Mouse (Mus musculus): ENCODE data around the gene Cel. TPM values are rescaled to one million over a fixed set of nuclear protein-coding genes. Genes with fewer than 3 reads are reported as not detected.

Gene Cel
- polyA plus RNA-seq, 1 experiment from 2014 or later, result not detected

DNA sequence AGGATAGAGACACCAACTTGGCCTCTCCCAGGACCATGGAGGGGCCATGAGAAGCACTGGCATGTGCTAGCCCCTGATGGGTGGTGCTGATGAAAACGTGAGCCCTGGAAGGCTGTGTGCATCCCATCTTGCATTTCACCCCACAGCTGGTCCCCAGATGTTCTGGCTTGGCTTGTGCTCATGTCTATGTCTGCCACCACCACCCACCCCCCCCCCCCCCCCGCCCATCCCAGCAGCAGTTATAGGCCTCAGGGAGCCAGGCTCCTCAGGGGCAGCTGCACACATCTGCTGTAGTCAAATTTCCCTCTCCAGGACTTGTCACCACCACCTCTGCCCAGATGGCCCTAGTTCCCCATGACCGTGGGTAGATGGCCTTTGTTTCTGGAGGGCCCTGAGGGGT lies 6.7 kb upstream of the Cel start:
- no peak for ATAC-seq (ENCODE audit: low FRiP score, low TSS enrichment)
- H3K36me3 ChIP-seq (ENCODE audit: control insufficient read depth, insufficient read depth, low read length), result peaks cover 87% of the 10 kb centered on the region
- H3K4me3 ChIP-seq (ENCODE audit: low read length), result no peak overlapping the region
- WGBS, result 82% methylated on average over 2 of the region's 3 CpGs
- H3K4me1 ChIP-seq (ENCODE audit: control insufficient read depth, insufficient read depth, low read length), result no peaks in the 10 kb centered on the region
- no peak overlapping the region for H3K27ac ChIP-seq (ENCODE audit: low read depth, low read length)
- no peaks in the 10 kb centered on the region for H3K9me3 ChIP-seq (ENCODE audit: control insufficient read depth, low read length)
- H3K9ac ChIP-seq (ENCODE audit: low read depth, low read length), result no peak overlapping the region
- no peaks in the 10 kb centered on the region for H3K27me3 ChIP-seq (ENCODE audit: control insufficient read depth, insufficient read depth, low read length)
- no peak overlapping the region for H3K4me2 ChIP-seq (replicated peaks; ENCODE audit: low read depth, low read length)

DNA sequence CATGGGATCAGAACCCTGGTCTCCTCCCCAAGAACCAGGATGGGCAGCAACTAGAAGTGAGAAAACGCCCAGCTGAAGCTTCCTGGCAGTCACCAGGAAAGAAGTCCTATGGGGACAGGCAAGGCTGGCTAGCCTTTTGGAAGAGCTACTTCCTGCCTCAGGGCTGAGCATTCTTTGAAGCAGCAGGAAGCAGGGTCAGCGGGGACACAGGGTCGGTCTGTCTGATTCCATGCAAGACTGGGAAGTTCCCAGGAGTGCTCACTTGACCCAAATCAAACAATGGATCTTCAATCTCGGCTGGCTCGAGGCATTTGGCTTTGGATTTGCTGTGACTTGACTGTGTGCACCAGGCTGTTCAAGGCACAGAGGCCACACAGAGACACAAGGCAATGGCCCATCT lies 3.3 kb upstream of the Cel start:
- Histone ChIP-seq H3K27ac (ENCODE audit: low read depth, low read length) (no peak overlapping the region; the same call in 1 of the 2 replicates), H3K4me3 (ENCODE audit: low read length) (no peak overlapping the region), H3K4me2 (replicated peaks; ENCODE audit: low read depth, low read length) (no peak overlapping the region), H3K27me3 (ENCODE audit: control insufficient read depth, insufficient read depth, low read length) (no peaks in the 10 kb centered on the region), H3K36me3 (ENCODE audit: control insufficient read depth, insufficient read depth, low read length) (peaks cover 56% of the 10 kb centered on the region), H3K4me1 (ENCODE audit: control insufficient read depth, insufficient read depth, low read length) (no peaks in the 10 kb centered on the region), H3K9me3 (ENCODE audit: control insufficient read depth, low read length) (no peaks in the 10 kb centered on the region), H3K9ac (ENCODE audit: low read depth, low read length) (no peak overlapping the region)
- 64% methylated on average over 5 of the region's 5 CpGs for WGBS
- ATAC-seq (ENCODE audit: low FRiP score, low TSS enrichment), result no peak

GRCm38 (mm10) chr2:28564380-28564779 lies 1.2 kb upstream of the Cel start:
- H3K4me1 ChIP-seq (ENCODE audit: control insufficient read depth, insufficient read depth, low read length), result no peaks in the 10 kb centered on the region
- H3K9me3 ChIP-seq (ENCODE audit: control insufficient read depth, low read length), result no peaks in the 10 kb centered on the region
- no peak overlapping the region for H3K27ac ChIP-seq (ENCODE audit: low read depth, low read length)
- H3K36me3 ChIP-seq (ENCODE audit: control insufficient read depth, insufficient read depth, low read length), result peaks cover 38% of the 10 kb centered on the region
- H3K9ac ChIP-seq (ENCODE audit: low read depth, low read length), result no peak overlapping the region
- 89% methylated on average over 4 of the region's 4 CpGs for WGBS
- no peaks in the 10 kb centered on the region for H3K27me3 ChIP-seq (ENCODE audit: control insufficient read depth, insufficient read depth, low read length)
- H3K4me3 ChIP-seq (ENCODE audit: low read length), result no peak overlapping the region
- H3K4me2 ChIP-seq (replicated peaks; ENCODE audit: low read depth, low read length), result no peak overlapping the region
- no peak for ATAC-seq (ENCODE audit: low FRiP score, low TSS enrichment)

GRCm38 (mm10) chr2:28563830-28564229 lies 627 bp upstream of the Cel start:
- Histone ChIP-seq H3K4me1 (ENCODE audit: control insufficient read depth, insufficient read depth, low read length) (no peaks in the 10 kb centered on the region), H3K4me2 (replicated peaks; ENCODE audit: low read depth, low read length) (no peak overlapping the region), H3K9ac (ENCODE audit: low read depth, low read length) (no peak overlapping the region), H3K27me3 (ENCODE audit: control insufficient read depth, insufficient read depth, low read length) (no peaks in the 10 kb centered on the region), H3K4me3 (ENCODE audit: low read length) (no peak overlapping the region), H3K36me3 (ENCODE audit: control insufficient read depth, insufficient read depth, low read length) (peaks cover 32% of the 10 kb centered on the region), H3K27ac (ENCODE audit: low read depth, low read length) (no peak overlapping the region), H3K9me3 (ENCODE audit: control insufficient read depth, low read length) (no peaks in the 10 kb centered on the region)
- ATAC-seq (ENCODE audit: low FRiP score, low TSS enrichment), result no peak

- no peaks in the 10 kb centered on the region for H3K27me3 ChIP-seq (ENCODE audit: control insufficient read depth, insufficient read depth, low read length)
- WGBS, result 81% methylated on average over 5 of the region's 5 CpGs
- H3K4me2 ChIP-seq (replicated peaks; ENCODE audit: low read depth, low read length), result no peak overlapping the region
- H3K9ac ChIP-seq (ENCODE audit: low read depth, low read length), result no peak overlapping the region
- ATAC-seq (ENCODE audit: low FRiP score, low TSS enrichment), result no peak
- peaks cover 16% of the 10 kb centered on the region for H3K36me3 ChIP-seq (ENCODE audit: control insufficient read depth, insufficient read depth, low read length)
- H3K4me3 ChIP-seq (ENCODE audit: low read length), result no peak overlapping the region
- no peaks in the 10 kb centered on the region for H3K4me1 ChIP-seq (ENCODE audit: control insufficient read depth, insufficient read depth, low read length)
- H3K27ac ChIP-seq (ENCODE audit: low read depth, low read length), result no peak overlapping the region
- no peaks in the 10 kb centered on the region for H3K9me3 ChIP-seq (ENCODE audit: control insufficient read depth, low read length)
Measured at GRCm38 (mm10) chr2:28557452-28557851, 5.8 kb downstream of the Cel start.

GRCm38 (mm10) chr2:28552301-28552700 lies 10.9 kb downstream of the Cel start:
- no peak for ATAC-seq (ENCODE audit: low FRiP score, low TSS enrichment)
- WGBS, result 97% methylated on average over 5 of the region's 5 CpGs
- Histone ChIP-seq H3K9ac (ENCODE audit: low read depth, low read length) (no peak overlapping the region), H3K27me3 (ENCODE audit: control insufficient read depth, insufficient read depth, low read length) (no peaks in the 10 kb centered on the region), H3K4me1 (ENCODE audit: control insufficient read depth, insufficient read depth, low read length) (no peaks in the 10 kb centered on the region), H3K4me3 (ENCODE audit: low read length) (no peak overlapping the region), H3K9me3 (ENCODE audit: control insufficient read depth, low read length) (no peaks in the 10 kb centered on the region), H3K4me2 (replicated peaks; ENCODE audit: low read depth, low read length) (no peak overlapping the region), H3K36me3 (ENCODE audit: control insufficient read depth, insufficient read depth, low read length) (peaks cover 59% of the 10 kb centered on the region), H3K27ac (ENCODE audit: low read depth, low read length) (no peak overlapping the region)

DNA sequence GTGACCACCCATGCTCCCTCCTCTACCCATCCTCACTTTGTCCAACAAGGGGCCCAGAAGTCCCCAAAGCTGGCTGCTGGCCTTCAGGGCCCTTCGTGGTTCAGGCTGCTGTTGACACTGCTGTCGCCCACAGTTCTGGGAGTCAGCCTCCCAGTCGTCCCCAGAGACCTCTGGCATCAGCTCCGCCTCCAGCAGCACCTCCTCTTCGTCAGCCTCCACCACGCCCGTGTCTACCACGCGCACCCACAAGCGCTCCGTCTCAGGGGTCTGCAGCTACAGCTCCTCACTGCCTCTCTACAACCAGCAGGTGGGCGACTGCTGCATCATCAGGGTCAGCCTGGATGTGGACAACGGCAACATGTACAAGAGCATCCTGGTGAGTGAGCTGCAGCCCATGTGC lies 14.0 kb downstream of the Cel start:
- ATAC-seq (ENCODE audit: low FRiP score, low TSS enrichment), result no peak

DNA sequence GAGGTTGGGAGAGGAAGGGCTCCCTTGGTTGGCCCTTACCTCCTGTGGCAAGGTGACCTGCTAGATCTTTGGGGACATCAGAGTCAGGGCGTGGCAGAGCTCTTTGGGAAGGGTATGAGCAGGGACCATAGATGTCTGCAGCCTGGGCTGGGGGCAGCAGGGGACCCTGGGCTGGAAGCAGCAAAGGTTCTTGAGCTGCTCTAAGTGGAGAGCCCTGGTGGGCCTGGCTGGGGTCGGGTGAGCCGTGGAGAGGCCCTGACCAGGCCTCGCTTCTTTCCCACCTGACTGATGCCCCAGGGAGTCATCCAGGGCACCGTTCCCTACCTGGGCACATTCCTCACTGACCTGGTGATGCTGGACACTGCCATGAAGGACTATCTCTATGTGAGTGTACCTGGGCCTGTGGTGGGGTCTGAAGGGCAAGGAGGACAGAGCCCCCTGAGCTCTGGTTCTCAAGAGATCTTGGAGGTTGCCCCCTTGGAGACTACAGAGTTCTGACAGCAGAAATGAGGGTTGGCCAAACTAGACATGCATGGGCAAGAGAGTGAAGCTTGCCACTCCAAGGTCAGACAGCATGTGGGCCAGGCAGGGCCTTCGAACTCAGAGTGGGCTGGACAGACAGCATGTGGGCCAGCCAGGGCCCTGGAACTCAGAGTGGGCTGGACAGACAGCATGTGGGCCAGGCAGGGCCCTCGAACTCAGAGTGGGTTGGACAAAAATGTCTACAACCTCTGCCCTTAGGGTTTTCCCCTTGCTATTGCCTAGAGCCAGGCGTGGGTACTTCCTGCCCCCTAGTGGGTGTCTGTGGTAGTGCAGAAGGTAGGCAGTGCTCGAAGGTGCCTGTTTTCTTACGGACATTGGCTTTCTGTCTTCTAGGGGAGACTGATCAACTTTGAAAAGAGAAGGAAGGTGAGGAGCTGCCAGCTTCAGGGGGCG lies 15.7 kb downstream of the Cel start:
- Histone ChIP-seq H3K4me3 (ENCODE audit: low read length) (no peak overlapping the region), H3K27ac (ENCODE audit: low read depth, low read length) (no peak overlapping the region), H3K9me3 (ENCODE audit: control insufficient read depth, low read length) (no peaks in the 10 kb centered on the region), H3K4me1 (ENCODE audit: control insufficient read depth, insufficient read depth, low read length) (no peaks in the 10 kb centered on the region), H3K4me2 (replicated peaks; ENCODE audit: low read depth, low read length) (no peak overlapping the region), H3K27me3 (ENCODE audit: control insufficient read depth, insufficient read depth, low read length) (no peaks in the 10 kb centered on the region), H3K36me3 (ENCODE audit: control insufficient read depth, insufficient read depth, low read length) (peaks cover 73% of the 10 kb centered on the region), H3K9ac (ENCODE audit: low read depth, low read length) (no peak overlapping the region)
- ATAC-seq (ENCODE audit: low FRiP score, low TSS enrichment), result peak; percentile 58; the same call in 1 of the 2 replicates
- 51% methylated on average over 11 of the region's 11 CpGs for whole genome bisulfite sequencing

More for the DNA sequence above, 14.0 kb downstream of the Cel start:
- H3K9me3 ChIP-seq (ENCODE audit: control insufficient read depth, low read length), result no peaks in the 10 kb centered on the region
- H3K4me2 ChIP-seq (replicated peaks; ENCODE audit: low read depth, low read length), result no peak overlapping the region
- H3K4me1 ChIP-seq (ENCODE audit: control insufficient read depth, insufficient read depth, low read length), result no peaks in the 10 kb centered on the region
- peaks cover 76% of the 10 kb centered on the region for H3K36me3 ChIP-seq (ENCODE audit: control insufficient read depth, insufficient read depth, low read length)
- H3K4me3 ChIP-seq (ENCODE audit: low read length), result no peak overlapping the region
- no peak overlapping the region for H3K9ac ChIP-seq (ENCODE audit: low read depth, low read length)
- H3K27ac ChIP-seq (ENCODE audit: low read depth, low read length), result no peak overlapping the region
- 92% methylated on average over 13 of the region's 13 CpGs for WGBS
- H3K27me3 ChIP-seq (ENCODE audit: control insufficient read depth, insufficient read depth, low read length), result no peaks in the 10 kb centered on the region

GRCm38 (mm10) chr2:28546560-28546959 lies 16.6 kb downstream of the Cel start:
- Histone ChIP-seq H3K9ac (ENCODE audit: low read depth, low read length) (no peak overlapping the region), H3K27ac (ENCODE audit: low read depth, low read length) (no peak overlapping the region), H3K4me2 (replicated peaks; ENCODE audit: low read depth, low read length) (no peak overlapping the region), H3K36me3 (ENCODE audit: control insufficient read depth, insufficient read depth, low read length) (peaks cover 70% of the 10 kb centered on the region), H3K4me3 (ENCODE audit: low read length) (no peak overlapping the region), H3K9me3 (ENCODE audit: control insufficient read depth, low read length) (no peaks in the 10 kb centered on the region), H3K27me3 (ENCODE audit: control insufficient read depth, insufficient read depth, low read length) (no peaks in the 10 kb centered on the region), H3K4me1 (ENCODE audit: control insufficient read depth, insufficient read depth, low read length) (no peaks in the 10 kb centered on the region)
- ATAC-seq (ENCODE audit: low FRiP score, low TSS enrichment), result no peak
- WGBS, result 85% methylated on average over 6 of the region's 6 CpGs
